Comparison of ENCODE assay signal across 11 mouse cellular contexts in the genomic region with DNA sequence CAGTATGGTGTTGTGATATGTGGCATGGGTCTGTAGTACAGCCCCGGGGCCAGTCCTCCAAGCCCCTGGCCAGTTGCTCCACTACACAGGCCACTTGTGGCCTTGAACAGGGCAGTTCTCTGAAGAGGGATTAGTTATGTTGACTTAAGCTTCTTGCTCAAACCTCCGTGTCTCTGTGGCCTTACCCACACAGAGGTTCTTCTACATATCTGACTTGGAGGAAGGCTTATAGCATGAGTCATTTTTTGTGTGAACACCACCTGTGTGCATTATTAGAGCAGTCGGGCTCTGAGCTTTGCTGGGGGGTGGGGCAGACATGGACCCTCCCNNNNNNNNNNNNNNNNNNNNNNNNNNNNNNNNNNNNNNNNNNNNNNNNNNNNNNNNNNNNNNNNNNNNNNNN. TPM values are rescaled to one million over a fixed set of nuclear protein-coding genes. Genes with fewer than 3 reads are reported as not detected.
DNase-seq lines count a peak whose midpoint lies in the region; ATAC-seq and TF ChIP-seq lines count a peak whose summit lies in the region.
"Had no signal": no experiment of that assay in that cellular context is flagged by ENCODE, and none has a peak within 500 bp of the region (broad histone marks: within the 10 kb centered on the region; RNA-seq: fewer than 3 reads in every experiment).

No protein-coding gene starts in this region.

- no peak for ATAC-seq in heart, embryonic 13.5 days (ENCODE audit: extremely low read depth, insufficient number of reproducible peaks, low FRiP score, low TSS enrichment)
- ATAC-seq in lung, postnatal 0 days = peak; percentile 79
- no peak for ATAC-seq in forebrain, postnatal 0 days
- ATAC-seq in inflammation-experienced regulatory T-cells, adult 6 months = no peak

- H3K27me3 ChIP-seq in heart, embryonic 13.5 days (replicated peaks) = no peaks in the 10 kb centered on the region
- no peaks in the 10 kb centered on the region for H3K27me3 ChIP-seq in spleen, adult 2 months (ENCODE audit: control insufficient read depth, insufficient read depth, low read length)
- no peaks in the 10 kb centered on the region for H3K27me3 ChIP-seq in lung, postnatal 0 days (replicated peaks; ENCODE audit: insufficient read depth, low read length)
- H3K27me3 ChIP-seq in forebrain, postnatal 0 days (ENCODE audit: insufficient read depth, low read length) = no peaks in the 10 kb centered on the region
- H3K27me3 ChIP-seq: embryonic facial prominence, embryonic 12.5 days; midbrain, embryonic 12.5 days; neural tube, embryonic 13.5 days had no signal

- H3K4me2 ChIP-seq in heart, embryonic 13.5 days = no peak overlapping the region
- peak overlapping the region; percentile 23; the same call in 1 of the 2 replicates for H3K4me2 ChIP-seq in lung, postnatal 0 days (replicated peaks; ENCODE audit: low read depth, low read length)
- no peak overlapping the region for H3K4me2 ChIP-seq in forebrain, postnatal 0 days (ENCODE audit: low read depth)
- H3K4me2 ChIP-seq: embryonic facial prominence, embryonic 12.5 days; midbrain, embryonic 12.5 days; neural tube, embryonic 13.5 days had no signal

- TF ChIP-seq CTCF in spleen, adult 2 months (IDR thresholded peaks at IDR 0.05; ENCODE audit: extremely low read depth, insufficient read depth, insufficient read length, insufficient replicate concordance) = no peak
- TF ChIP-seq CTCF in lung, postnatal 0 days (IDR thresholded peaks at IDR 0.05) = no peak
- TF ChIP-seq CTCF in forebrain, postnatal 0 days (IDR thresholded peaks at IDR 0.05; ENCODE audit: low read depth) = no peak

- 63% methylated on average over 3 of the region's 3 CpGs for WGBS in heart, embryonic 13.5 days
- WGBS in spleen, adult 2 months = 79% methylated on average over 3 of the region's 3 CpGs
- WGBS in lung, postnatal 0 days = 40% methylated on average over 3 of the region's 3 CpGs
- 75% methylated on average over 3 of the region's 3 CpGs for WGBS in forebrain, postnatal 0 days

- H3K27ac ChIP-seq in heart, embryonic 13.5 days (replicated peaks) = peak overlapping the region; percentile 33; the same call in 1 of the 2 replicates
- peak overlapping the region; percentile 6; the same call in 1 of the 2 replicates for H3K27ac ChIP-seq in spleen, adult 2 months (ENCODE audit: insufficient read depth, low read length)
- H3K27ac ChIP-seq in lung, postnatal 0 days (ENCODE audit: low read length) = peak overlapping the region; percentile 86
- no peak overlapping the region for H3K27ac ChIP-seq in forebrain, postnatal 0 days (ENCODE audit: low read depth, low read length)
- H3K27ac ChIP-seq: embryonic facial prominence, embryonic 12.5 days; midbrain, embryonic 12.5 days; neural tube, embryonic 13.5 days had no signal

- no peak for TF ChIP-seq POLR2A in spleen, adult 2 months (IDR thresholded peaks at IDR 0.05; ENCODE audit: low read depth, low read length)

- no peak overlapping the region for H3K9ac ChIP-seq in heart, embryonic 13.5 days
- no peak overlapping the region for H3K9ac ChIP-seq in lung, postnatal 0 days (replicated peaks; ENCODE audit: low read depth)
- no peak overlapping the region for H3K9ac ChIP-seq in forebrain, postnatal 0 days
- H3K9ac ChIP-seq: embryonic facial prominence, embryonic 12.5 days; midbrain, embryonic 12.5 days; neural tube, embryonic 13.5 days had no signal

- H3K9me3 ChIP-seq in heart, embryonic 13.5 days = no peaks in the 10 kb centered on the region
- H3K9me3 ChIP-seq in lung, postnatal 0 days (ENCODE audit: low read length) = no peaks in the 10 kb centered on the region
- H3K9me3 ChIP-seq in forebrain, postnatal 0 days (ENCODE audit: low read length) = no peaks in the 10 kb centered on the region
- H3K9me3 ChIP-seq: embryonic facial prominence, embryonic 12.5 days; midbrain, embryonic 12.5 days; neural tube, embryonic 13.5 days had no signal

- H3K4me1 ChIP-seq in heart, embryonic 13.5 days = peaks cover 52% of the 10 kb centered on the region
- no peaks in the 10 kb centered on the region; the same call in 1 of the 2 replicates for H3K4me1 ChIP-seq in spleen, adult 2 months (ENCODE audit: control insufficient read depth, insufficient read depth, insufficient read length)
- H3K4me1 ChIP-seq in lung, postnatal 0 days (ENCODE audit: insufficient read depth, low read depth, low read length) = peaks cover 38% of the 10 kb centered on the region
- H3K4me1 ChIP-seq in forebrain, postnatal 0 days (ENCODE audit: insufficient read depth) = no peaks in the 10 kb centered on the region

- H3K36me3 ChIP-seq in heart, embryonic 13.5 days = peaks cover 71% of the 10 kb centered on the region
- peaks cover 36% of the 10 kb centered on the region for H3K36me3 ChIP-seq in spleen, adult 2 months (ENCODE audit: control insufficient read depth, insufficient read depth, low read length)
- H3K36me3 ChIP-seq in lung, postnatal 0 days (ENCODE audit: insufficient read depth, low read length) = peaks cover 10% of the 10 kb centered on the region
- peaks cover 60% of the 10 kb centered on the region for H3K36me3 ChIP-seq in forebrain, postnatal 0 days (ENCODE audit: insufficient read depth)

- no peak for DNase-seq in heart, adult 8-10 months (ENCODE audit: low spot score)
- no peak for DNase-seq in spleen, adult 2 months (ENCODE audit: low read depth in 1 of 2, low spot score in 2 of 2)
- DNase-seq in spleen, postnatal 36 days (ENCODE audit: low spot score in 2 of 2) = no peak
- DNase-seq in lung, postnatal 0 days (ENCODE audit: low spot score) = peak; percentile 92
- DNase-seq in forebrain, postnatal 0 days = no peak
- no peak for DNase-seq in left cerebral cortex, postnatal 36 days (ENCODE audit: low spot score in 2 of 2)

- TF ChIP-seq EP300 in lung, postnatal 0 days (IDR thresholded peaks at IDR 0.05) = peak; percentile 51

- no peak overlapping the region for H3K4me3 ChIP-seq in heart, embryonic 13.5 days
- no peak overlapping the region for H3K4me3 ChIP-seq in spleen, adult 2 months (ENCODE audit: extremely low read depth, insufficient read depth, insufficient read length)
- H3K4me3 ChIP-seq in lung, postnatal 0 days (ENCODE audit: low read depth, low read length) = no peak overlapping the region
- no peak overlapping the region for H3K4me3 ChIP-seq in forebrain, postnatal 0 days (ENCODE audit: low read depth, low read length)
- H3K4me3 ChIP-seq: embryonic facial prominence, embryonic 12.5 days; midbrain, embryonic 12.5 days; neural tube, embryonic 13.5 days had no signal

- intact Hi-C loops in left cerebral cortex, postnatal 36 days (cut with DNase I) = no loop called here

RNA-seq across cellular contexts. Expression of gene Anp32a, which starts 33.2 kb away (rescaled TPM):
- 150 and 157 TPM in 2 replicates for polyA plus RNA-seq in heart, embryonic 13.5 days (2015; fragmentation: Nextera tagmentation; extraction: Ambion mirVana)
- total RNA-seq in heart, adult 8-10 months (2022) = 100 to 1,000 TPM; 196 to 226 (median 214) TPM
- polyA plus RNA-seq in spleen, adult 2 months (2012; rRNA removed) = 14.1 and 16.2 TPM in 2 replicates
- polyA plus RNA-seq in lung, postnatal 0 days (2015; fragmentation: Nextera tagmentation; extraction: Ambion mirVana) = 101 and 141 TPM in 2 replicates
- 130 and 140 TPM in 2 replicates for total RNA-seq in forebrain, postnatal 0 days (2014; rRNA removed)
- 96.1 and 110 TPM in 2 replicates for polyA plus RNA-seq in forebrain, postnatal 0 days (2015; fragmentation: Nextera tagmentation; extraction: Ambion mirVana)
- polyA plus RNA-seq in inflammation-experienced regulatory T-cells, adult 6 months (2017; shearing (Covaris generic)) = 100 to 1,000 TPM in 2 of 3 experiments, 10 to 100 TPM in 1; 81.5 to 158 (median 100) TPM
- 100 to 1,000 TPM; 232 to 281 TPM for total RNA-seq in left cerebral cortex, postnatal 36 days (2021)
